Mouse (Mus musculus) forebrain, embryonic 11.5 days (tissue): Measurements from ENCODE around the gene Jmjd1c. TPM values are rescaled to one million over a fixed set of nuclear protein-coding genes. Genes with fewer than 3 reads are reported as not detected.

Experiments used
- ATAC-seq: fragments of 200-750 bp; cut with Nextera tagmentation; replicated peaks from 2 replicates; pipeline ENCODE4 v1.8.0; 2017; ENCODE audit warnings: moderate TSS enrichment; ENCODE audit not compliant: low FRiP score
- DNase-seq: peaks from one replicate; pipeline ENCODE4 v3.0.0-alpha.2; 2017; ENCODE audit warnings: low spot score
- H3K27ac ChIP-seq: fragments of 300-500 bp; sonication (generic); 2 replicates; pipeline ENCODE4 v1.5.1; 2014; ENCODE audit warnings: low read depth, low read length
- H3K27me3 ChIP-seq: fragments of 300-500 bp; sonication (generic); 2 replicates; pipeline ENCODE4 v1.6.1; 2014; ENCODE audit warnings: mild to moderate bottlenecking, low read length, mixed read lengths; ENCODE audit not compliant: control insufficient read depth, insufficient read depth
- H3K36me3 ChIP-seq: fragments of 300-500 bp; sonication (generic); 2 replicates; pipeline ENCODE4 v1.6.1; 2014; ENCODE audit warnings: mild to moderate bottlenecking, low read length, moderate library complexity, mixed read lengths; ENCODE audit not compliant: control insufficient read depth, insufficient read depth
- H3K4me1 ChIP-seq: fragments of 300-500 bp; sonication (generic); replicated peaks from 2 replicates; pipeline ENCODE4 v1.6.1; 2014; ENCODE audit warnings: low read length, mixed read lengths; ENCODE audit not compliant: control insufficient read depth, insufficient read depth
- H3K4me2 ChIP-seq: fragments of 300-500 bp; sonication (generic); 2 replicates; pipeline ENCODE4 v1.6.1; 2014; ENCODE audit warnings: low read depth, mild to moderate bottlenecking, low read length, moderate library complexity, mixed read lengths; ENCODE audit not compliant: severe bottlenecking
- H3K4me3 ChIP-seq: fragments of 300-500 bp; sonication (generic); 2 replicates; pipeline ENCODE4 v1.5.1; 2014; ENCODE audit warnings: low read depth, low read length
- H3K9ac ChIP-seq: fragments of 300-500 bp; sonication (generic); 2 replicates; pipeline ENCODE4 v1.6.1; 2014; ENCODE audit warnings: low read length
- H3K9me3 ChIP-seq: fragments of 300-500 bp; sonication (generic); 2 replicates; pipeline ENCODE4 v1.6.1; 2016; ENCODE audit warnings: low read length, mixed read lengths; ENCODE audit not compliant: control insufficient read depth
- WGBS: fragments of 180-500 bp; shearing (Covaris S2); extraction: QIAGEN DNeasy Blood & Tissue Kit; methylation state at CpG from one replicate; pipeline ENCODE4 v1.1.7; 2014; 5-methylcytosine and 5-hydroxymethylcytosine counted together
- polyA plus RNA-seq: library from polyadenylated mRNA; unstranded; fragments of >200 nt; fragmentation: Nextera tagmentation; extraction: Ambion mirVana; gene quantifications from 2 replicates; pipeline ENCODE4 v1.2.1, GENCODE M21; 2014

The Jmjd1c gene
- polyA plus RNA-seq, 1 experiment from 2014 or later: 55.7 TPM

GRCm38 (mm10) chr10:67124156-67124555, 28.2 kb downstream of the Jmjd1c start:
- no peaks in the 10 kb centered on the region for H3K36me3 ChIP-seq
- H3K4me3 ChIP-seq: no peak overlapping the region
- WGBS: 88% methylated on average over 4 of the region's 4 CpGs
- H3K4me2 ChIP-seq: no peak overlapping the region
- H3K27ac ChIP-seq: no peak overlapping the region
- H3K27me3 ChIP-seq: no peaks in the 10 kb centered on the region
- DNase-seq: no peak
- no peak for ATAC-seq
- 0 out of 2 replicates have a peak, but pooled peaks cover 7% of the 10 kb centered on the region for H3K4me1 ChIP-seq
- no peak overlapping the region for H3K9ac ChIP-seq
- H3K9me3 ChIP-seq: no peaks in the 10 kb centered on the region

GRCm38 (mm10) chr10:67126061-67126858, 30.3 kb downstream of the Jmjd1c start:
- 0 out of 2 replicates have a peak, but pooled peaks cover 7% of the 10 kb centered on the region for H3K4me1 ChIP-seq
- ATAC-seq (peak; percentile 75), DNase-seq (no peak)
- H3K4me3 ChIP-seq: peak overlapping the region; percentile 81
- no peaks in the 10 kb centered on the region for H3K9me3 ChIP-seq
- no peaks in the 10 kb centered on the region for H3K27me3 ChIP-seq
- H3K36me3 ChIP-seq: no peaks in the 10 kb centered on the region
- peak overlapping the region; percentile 83 for H3K9ac ChIP-seq
- under 1% methylated on average over 48 of the region's 50 CpGs for WGBS
- peak overlapping the region; percentile 62 for H3K27ac ChIP-seq
- peak overlapping the region; percentile 95 for H3K4me2 ChIP-seq

GRCm38 (mm10) chr10:67126859-67127758, 31.2 kb downstream of the Jmjd1c start:
- Histone ChIP-seq H3K36me3 (no peaks in the 10 kb centered on the region), H3K27me3 (no peaks in the 10 kb centered on the region), H3K27ac (peak overlapping the region; percentile 62), H3K4me1 (0 out of 2 replicates have a peak, but pooled peaks cover 7% of the 10 kb centered on the region), H3K9me3 (no peaks in the 10 kb centered on the region), H3K4me3 (peak overlapping the region; percentile 81), H3K9ac (peak overlapping the region; percentile 83), H3K4me2 (peak overlapping the region; percentile 95)
- WGBS: 2% methylated on average over 90 of the region's 115 CpGs
- DNase-seq (peak; percentile 78), ATAC-seq (peak; percentile 79)

- Histone ChIP-seq H3K9me3 (no peaks in the 10 kb centered on the region), H3K27ac (no peak overlapping the region), H3K27me3 (no peaks in the 10 kb centered on the region), H3K9ac (no peak overlapping the region), H3K4me3 (no peak overlapping the region), H3K36me3 (no peaks in the 10 kb centered on the region), H3K4me2 (no peak overlapping the region), H3K4me1 (0 out of 2 replicates have a peak, but pooled peaks cover 7% of the 10 kb centered on the region)
- ATAC-seq (no peak), DNase-seq (no peak)
- WGBS: 57% methylated on average over 1 of the region's 1 CpGs
Measured at GRCm38 (mm10) chr10:67129531-67129930, 33.6 kb downstream of the Jmjd1c start.

- H3K27me3 ChIP-seq: no peaks in the 10 kb centered on the region
- H3K4me1 ChIP-seq: 0 out of 2 replicates have a peak, but pooled peaks cover 3% of the 10 kb centered on the region
- H3K4me3 ChIP-seq: no peak overlapping the region
- no peak overlapping the region for H3K4me2 ChIP-seq
- H3K9me3 ChIP-seq: no peaks in the 10 kb centered on the region
- WGBS: 85% methylated on average over 1 of the region's 1 CpGs
- no peaks in the 10 kb centered on the region for H3K36me3 ChIP-seq
- ATAC-seq: no peak
- H3K27ac ChIP-seq: no peak overlapping the region
- DNase-seq: no peak
- H3K9ac ChIP-seq: no peak overlapping the region
Measured at GRCm38 (mm10) chr10:67131709-67132108, 35.8 kb downstream of the Jmjd1c start.

- no peak overlapping the region for H3K27ac ChIP-seq
- no peak overlapping the region for H3K4me2 ChIP-seq
- no peak overlapping the region for H3K4me3 ChIP-seq
- H3K9me3 ChIP-seq: no peaks in the 10 kb centered on the region
- DNase-seq (no peak), ATAC-seq (no peak)
- 89% methylated on average over 2 of the region's 2 CpGs for WGBS
- H3K4me1 ChIP-seq: no peaks in the 10 kb centered on the region
- H3K9ac ChIP-seq: no peak overlapping the region
- no peaks in the 10 kb centered on the region for H3K36me3 ChIP-seq
- H3K27me3 ChIP-seq: no peaks in the 10 kb centered on the region
Measured at GRCm38 (mm10) chr10:67134322-67134721, 38.4 kb downstream of the Jmjd1c start.

- Histone ChIP-seq H3K9me3 (no peaks in the 10 kb centered on the region), H3K4me2 (no peak overlapping the region), H3K36me3 (no peaks in the 10 kb centered on the region), H3K4me3 (no peak overlapping the region), H3K9ac (no peak overlapping the region), H3K4me1 (no peaks in the 10 kb centered on the region), H3K27ac (no peak overlapping the region), H3K27me3 (no peaks in the 10 kb centered on the region)
- DNase-seq (no peak), ATAC-seq (no peak)
- WGBS: 96% methylated on average over 2 of the region's 2 CpGs
Measured at GRCm38 (mm10) chr10:67137437-67137836, 41.5 kb downstream of the Jmjd1c start.

- Histone ChIP-seq H3K36me3 (no peaks in the 10 kb centered on the region), H3K27me3 (no peaks in the 10 kb centered on the region), H3K4me1 (no peaks in the 10 kb centered on the region), H3K9me3 (no peaks in the 10 kb centered on the region), H3K27ac (no peak overlapping the region), H3K4me3 (no peak overlapping the region), H3K4me2 (no peak overlapping the region), H3K9ac (no peak overlapping the region)
- ATAC-seq: no peak
- no peak for DNase-seq
Measured at GRCm38 (mm10) chr10:67143661-67144060, 47.7 kb downstream of the Jmjd1c start.
